Mouse (Mus musculus) embryonic facial prominence, embryonic 11.5 days (tissue): Measurements from ENCODE around the gene Serping1. TPM values are rescaled to one million over a fixed set of nuclear protein-coding genes. Genes with fewer than 3 reads are reported as not detected.

Experiments used
- ATAC-seq: fragments of 200-750 bp; cut with Nextera tagmentation; replicated peaks from 2 replicates; pipeline ENCODE4 v1.8.0; 2017; ENCODE audit warnings: low read depth; ENCODE audit not compliant: insufficient number of reproducible peaks, low FRiP score, low TSS enrichment
- DNase-seq: peaks from one replicate; pipeline ENCODE4 v3.0.0-alpha.2; 2015; ENCODE audit warnings: low spot score
- H3K27ac ChIP-seq: fragments of 300-500 bp; sonication (generic); replicated peaks from 2 replicates; pipeline ENCODE4 v1.5.1; 2014; ENCODE audit warnings: mild to moderate bottlenecking, low read depth, low read length, control low read depth
- H3K27me3 ChIP-seq: fragments of 300-500 bp; sonication (generic); 2 replicates; pipeline ENCODE4 v1.6.1; 2014; ENCODE audit warnings: mild to moderate bottlenecking, low read length, moderate library complexity, mixed read lengths; ENCODE audit not compliant: control insufficient read depth, insufficient read depth
- H3K36me3 ChIP-seq: fragments of 300-500 bp; sonication (generic); replicated peaks from 2 replicates; pipeline ENCODE4 v1.6.1; 2014; ENCODE audit warnings: low read depth, mild to moderate bottlenecking, low read length, moderate library complexity, mixed read lengths; ENCODE audit not compliant: control insufficient read depth, insufficient read depth
- H3K4me1 ChIP-seq: fragments of 300-500 bp; sonication (generic); 2 replicates; pipeline ENCODE4 v1.6.1; 2014; ENCODE audit warnings: low read length, mixed read lengths; ENCODE audit not compliant: control insufficient read depth, insufficient read depth
- H3K4me2 ChIP-seq: fragments of 300-500 bp; sonication (generic); 2 replicates; pipeline ENCODE4 v1.6.1; 2014; ENCODE audit warnings: low read depth, mild to moderate bottlenecking, control low read depth, low read length, moderate library complexity
- H3K4me3 ChIP-seq: fragments of 300-500 bp; sonication (generic); 2 replicates; pipeline ENCODE4 v1.5.1; 2014; ENCODE audit warnings: low read depth, low read length, control low read depth
- H3K9ac ChIP-seq: fragments of 300-500 bp; sonication (generic); replicated peaks from 2 replicates; pipeline ENCODE4 v1.6.1; 2014; ENCODE audit warnings: mild to moderate bottlenecking, control low read depth, low read length
- H3K9me3 ChIP-seq: fragments of 300-500 bp; sonication (generic); replicated peaks from 2 replicates; pipeline ENCODE4 v1.6.1; 2016; ENCODE audit warnings: mild to moderate bottlenecking, low read length, inconsistent platforms, mixed read lengths; ENCODE audit not compliant: control insufficient read depth
- WGBS: fragments of 180-500 bp; shearing (Covaris S2); extraction: QIAGEN DNeasy Blood & Tissue Kit; methylation state at CpG from one replicate; pipeline ENCODE4 v1.1.7; 2014; 5-methylcytosine and 5-hydroxymethylcytosine counted together
- polyA plus RNA-seq: library from polyadenylated mRNA; unstranded; fragments of >200 nt; fragmentation: Nextera tagmentation; extraction: Ambion mirVana; gene quantifications from 2 replicates; pipeline ENCODE4 v1.2.1, GENCODE M21; 2014

The Serping1 gene
- polyA plus RNA-seq, 1 experiment from 2014 or later: 21.0 TPM

DNA sequence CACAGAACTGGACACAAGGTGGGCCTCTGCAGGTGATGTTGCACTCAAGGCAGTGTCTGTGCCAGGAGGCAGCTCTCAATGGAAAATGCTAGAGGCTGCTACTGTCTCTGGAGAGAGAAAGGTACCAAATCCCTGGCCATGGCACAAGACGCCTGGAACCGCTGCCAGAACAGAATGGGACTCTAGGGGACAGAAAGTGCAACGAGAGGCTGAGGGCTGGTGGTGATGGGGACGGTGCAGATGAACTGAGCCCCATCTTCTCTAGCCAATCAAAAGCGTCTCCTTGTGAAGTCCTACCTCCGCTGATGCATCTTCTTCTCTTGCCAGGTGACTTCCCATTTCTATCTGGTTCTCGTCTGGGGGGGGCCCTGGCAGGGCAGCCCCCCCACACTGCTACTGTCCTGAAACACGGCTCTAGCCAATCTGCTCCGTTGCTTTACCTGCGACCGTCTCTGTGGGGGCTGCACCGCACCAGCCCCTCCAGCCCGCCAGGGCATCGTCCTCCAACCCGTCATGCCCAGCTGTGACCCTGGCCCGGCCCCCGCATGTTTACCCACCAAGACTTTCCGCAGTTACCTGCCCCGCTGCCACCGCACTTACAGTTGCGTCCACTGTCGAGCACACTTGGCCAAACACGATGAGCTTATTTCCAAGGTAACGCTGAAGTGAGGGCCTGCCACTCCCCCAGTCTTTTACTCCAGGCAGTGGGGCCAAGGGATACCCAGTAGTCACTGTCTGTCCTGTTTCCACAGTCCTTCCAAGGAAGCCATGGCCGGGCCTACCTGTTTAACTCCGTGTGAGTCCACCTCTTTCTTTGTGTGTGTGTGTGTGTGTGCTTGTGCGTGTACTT is 38.7 kb downstream of the Serping1 start:
- Histone ChIP-seq H3K4me2 (peak overlapping the region; percentile 37), H3K4me1 (no peaks in the 10 kb centered on the region; the same call in none of the 2 replicates), H3K9me3 (no peaks in the 10 kb centered on the region), H3K27me3 (no peaks in the 10 kb centered on the region), H3K36me3 (no peaks in the 10 kb centered on the region), H3K27ac (no peak overlapping the region; the same call in 1 of the 2 replicates), H3K4me3 (no peak overlapping the region), H3K9ac (peak overlapping the region; percentile 41)
- ATAC-seq (no peak), DNase-seq (peak; percentile 46)
- 5% methylated on average over 27 of the region's 27 CpGs for WGBS

DNA sequence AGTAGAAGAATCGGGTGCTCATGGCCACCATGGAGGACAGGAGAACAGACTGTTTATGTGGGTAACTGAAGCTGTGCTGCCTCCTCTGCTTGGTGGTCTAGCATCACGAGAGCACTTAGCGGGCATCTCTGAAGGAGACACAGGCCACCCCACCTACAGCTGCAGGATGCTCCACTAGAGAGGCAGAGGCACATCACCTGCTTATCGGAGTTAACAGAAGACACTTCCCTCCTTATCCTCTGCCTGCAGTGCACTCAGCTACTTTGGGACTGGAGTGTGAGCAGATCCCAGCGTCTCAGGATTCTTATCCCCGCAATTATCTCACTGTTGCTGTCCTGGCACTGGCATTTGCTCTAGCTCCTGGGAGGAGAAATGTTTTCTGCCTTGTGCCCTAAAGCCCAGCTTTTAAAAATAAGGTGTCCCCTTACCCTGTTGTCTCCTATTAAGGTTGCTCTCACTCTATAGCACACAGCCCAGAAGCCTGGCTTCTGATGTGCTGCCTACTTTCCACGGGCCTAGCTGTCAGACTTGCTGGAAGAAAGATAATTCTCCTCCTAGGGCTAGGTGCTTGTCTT is 39.8 kb downstream of the Serping1 start:
- no peaks in the 10 kb centered on the region for H3K27me3 ChIP-seq

DNA sequence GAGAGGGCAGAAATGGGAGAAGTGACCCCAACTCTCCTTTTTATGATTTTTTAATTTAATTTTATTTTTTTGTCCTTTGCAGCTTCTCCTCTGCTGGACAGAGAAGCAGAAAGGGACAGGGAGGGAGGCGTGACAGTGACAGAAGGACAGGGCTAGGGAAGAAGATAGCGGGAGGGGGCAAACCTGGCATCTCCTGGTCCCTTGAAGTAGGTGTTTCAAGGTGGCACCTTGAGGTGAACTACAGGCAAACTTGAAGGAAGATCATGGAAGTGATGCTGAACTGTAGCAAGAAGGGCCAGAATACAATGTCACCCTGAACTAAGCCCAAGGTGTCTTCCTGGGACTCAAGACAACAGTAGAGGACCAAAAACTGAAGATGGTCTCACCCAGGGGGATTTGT is 40.3 kb downstream of the Serping1 start:
- Histone ChIP-seq H3K27ac (no peak overlapping the region), H3K9ac (peak overlapping the region; percentile 77), H3K27me3 (no peaks in the 10 kb centered on the region), H3K9me3 (no peaks in the 10 kb centered on the region), H3K4me3 (peak overlapping the region; percentile 46), H3K36me3 (no peaks in the 10 kb centered on the region), H3K4me2 (peak overlapping the region; percentile 76), H3K4me1 (no peaks in the 10 kb centered on the region; the same call in none of the 2 replicates)
- WGBS: 2% methylated on average over 2 of the region's 2 CpGs
- ATAC-seq (no peak), DNase-seq (no peak)

More for the DNA sequence above, 39.8 kb downstream of the Serping1 start:
- peak; percentile 28 for DNase-seq
- no peak for ATAC-seq
- WGBS: 22% methylated on average over 7 of the region's 7 CpGs
- H3K9me3 ChIP-seq: no peaks in the 10 kb centered on the region
- no peak overlapping the region for H3K27ac ChIP-seq
- peak overlapping the region; percentile 76 for H3K4me2 ChIP-seq
- H3K9ac ChIP-seq: no peak overlapping the region
- H3K36me3 ChIP-seq: no peaks in the 10 kb centered on the region
- H3K4me3 ChIP-seq: peak overlapping the region; percentile 46; the same call in 1 of the 2 replicates
- no peaks in the 10 kb centered on the region; the same call in none of the 2 replicates for H3K4me1 ChIP-seq

DNA sequence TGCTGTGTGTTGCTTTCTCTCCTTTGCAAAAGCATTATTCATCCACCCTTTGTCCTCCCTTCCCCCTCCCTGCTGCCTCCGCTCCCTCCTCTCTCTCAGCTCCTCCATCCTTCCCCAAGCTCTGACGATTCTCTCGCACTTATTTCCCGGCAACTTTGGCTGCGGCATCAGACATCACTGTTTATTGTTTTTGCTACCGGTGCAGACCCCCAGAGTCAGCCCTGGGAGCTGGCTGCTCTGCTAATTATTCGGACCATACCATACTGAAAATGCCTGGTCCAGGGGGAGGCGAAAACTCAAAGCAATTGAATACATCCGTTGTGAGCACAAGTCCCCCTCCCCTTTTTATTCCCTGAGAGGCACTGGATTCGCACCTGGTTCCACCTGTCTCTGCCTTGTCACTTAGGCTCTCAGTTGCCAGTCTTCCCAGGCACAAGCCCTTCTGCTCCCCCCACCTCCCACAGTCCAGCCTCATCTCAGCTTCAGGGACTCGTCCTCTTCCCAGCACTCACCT is 40.8 kb downstream of the Serping1 start:
- no peaks in the 10 kb centered on the region for H3K36me3 ChIP-seq
- H3K4me2 ChIP-seq: peak overlapping the region; percentile 76
- H3K9ac ChIP-seq: peak overlapping the region; percentile 77
- H3K4me1 ChIP-seq: no peaks in the 10 kb centered on the region; the same call in none of the 2 replicates
- DNase-seq (peak; percentile 73), ATAC-seq (0 out of 2 replicates have a peak, but pooled peaks have one; percentile 2)
- no peaks in the 10 kb centered on the region for H3K27me3 ChIP-seq
- WGBS: under 1% methylated on average over 11 of the region's 11 CpGs
- H3K9me3 ChIP-seq: no peaks in the 10 kb centered on the region
- peak overlapping the region; percentile 52 for H3K27ac ChIP-seq
- peak overlapping the region; percentile 46 for H3K4me3 ChIP-seq

DNA sequence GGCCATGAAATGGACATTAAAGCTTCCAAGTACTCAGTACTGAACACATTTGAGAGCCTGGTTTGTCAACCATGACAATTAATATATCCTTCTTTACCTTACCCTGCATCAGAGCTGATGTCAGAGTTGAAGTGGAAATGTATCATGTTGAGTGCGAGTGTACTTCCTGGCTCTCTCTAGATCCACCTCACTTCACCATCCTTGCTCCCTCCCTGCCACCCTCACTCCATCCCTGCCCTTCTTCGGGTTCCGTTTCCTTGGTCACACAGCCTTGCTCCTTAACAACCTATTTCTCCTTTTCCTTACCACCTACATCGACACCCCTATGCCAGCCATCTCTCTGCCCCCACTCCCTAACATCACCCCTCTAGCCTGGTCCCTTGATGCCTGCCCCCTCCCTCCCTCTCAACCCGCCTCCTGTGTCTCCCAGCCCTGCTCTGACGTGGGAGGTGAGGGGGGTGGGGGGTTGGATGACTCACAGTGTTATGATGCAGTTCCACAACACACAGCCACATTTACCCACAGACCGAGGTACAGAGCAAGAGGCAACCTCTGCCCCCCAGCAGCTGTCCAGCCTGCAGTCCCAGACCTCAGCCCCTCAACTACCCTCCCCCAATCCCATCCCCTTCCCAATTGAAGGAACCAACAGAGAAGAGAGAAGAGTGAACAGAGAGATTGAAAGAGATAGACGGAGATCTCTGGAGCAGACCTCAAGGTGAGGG is 41.5 kb downstream of the Serping1 start, which contains the start of gene Ypel4:
Gene Ypel4 (plus strand): TSS at position 480 of the 722 bp plus-strand sequence.
- H3K9ac ChIP-seq: peak within 1 kb of the TSS; percentile 77
- H3K4me2 ChIP-seq: peak within 1 kb of the TSS; percentile 76
- H3K4me1 ChIP-seq: no peaks in the 10 kb centered on the region; the same call in none of the 2 replicates
- H3K27me3 ChIP-seq: no peaks in the 10 kb centered on the region
- peak within 1 kb of the TSS; percentile 46 for H3K4me3 ChIP-seq
- no peaks in the 10 kb centered on the region for H3K36me3 ChIP-seq
- H3K9me3 ChIP-seq: no peaks in the 10 kb centered on the region
- DNase-seq: peak; percentile 62
- 2% methylated on average over 8 of the region's 8 CpGs for WGBS
- H3K27ac ChIP-seq: peak within 1 kb of the TSS; percentile 52
- peak; percentile 36 for ATAC-seq

DNA sequence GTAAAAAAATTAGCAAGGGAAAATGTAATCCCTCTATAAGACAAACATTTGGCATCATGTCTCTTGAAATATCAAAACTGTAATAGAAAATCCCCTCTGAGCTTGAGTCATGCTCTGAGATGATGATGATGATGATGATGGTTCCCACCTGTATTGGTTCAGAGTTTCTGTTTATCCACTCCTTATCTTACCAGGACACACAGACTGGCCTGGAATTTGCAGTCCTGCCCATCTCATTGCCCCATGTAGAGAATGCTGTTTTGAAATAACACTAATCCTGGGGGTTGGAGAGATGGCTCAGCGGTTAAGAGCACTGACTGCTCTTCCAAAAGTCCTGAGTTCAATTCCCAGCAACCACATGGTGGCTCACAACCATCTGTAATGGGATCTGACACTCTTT is 42.9 kb downstream of the Serping1 start:
- H3K27ac ChIP-seq: no peak overlapping the region
- no peaks in the 10 kb centered on the region; the same call in none of the 2 replicates for H3K4me1 ChIP-seq
- no peaks in the 10 kb centered on the region for H3K9me3 ChIP-seq
- H3K9ac ChIP-seq: no peak overlapping the region
- no peak overlapping the region for H3K4me3 ChIP-seq
- H3K27me3 ChIP-seq: no peaks in the 10 kb centered on the region
- WGBS: 58% methylated on average over 1 of the region's 1 CpGs
- no peaks in the 10 kb centered on the region for H3K36me3 ChIP-seq
- no peak for DNase-seq
- ATAC-seq: no peak
- H3K4me2 ChIP-seq: no peak overlapping the region

DNA sequence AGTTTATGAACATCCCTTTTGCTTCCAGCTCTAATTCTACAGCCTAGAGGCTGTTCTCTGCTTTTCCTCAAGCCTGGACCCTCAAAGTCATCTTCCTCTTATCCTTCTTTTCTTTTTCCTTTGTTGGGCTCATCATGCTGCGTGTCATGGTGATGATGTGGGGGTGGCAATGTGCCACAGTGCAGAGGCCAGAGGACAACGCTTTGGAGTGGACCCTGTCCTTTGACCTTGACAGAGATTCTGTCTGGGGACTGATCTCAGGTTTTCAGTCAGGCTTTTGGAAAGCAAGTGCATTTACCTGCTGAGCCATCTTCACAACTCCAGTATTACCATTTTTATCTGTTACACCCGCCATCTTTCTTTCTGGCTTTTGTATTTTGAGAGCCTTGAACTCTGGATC is 44.0 kb downstream of the Serping1 start:
- WGBS: 83% methylated on average over 3 of the region's 3 CpGs
- DNase-seq (no peak), ATAC-seq (no peak)
- Histone ChIP-seq H3K4me2 (no peak overlapping the region), H3K4me3 (no peak overlapping the region), H3K27me3 (no peaks in the 10 kb centered on the region), H3K9ac (no peak overlapping the region), H3K9me3 (no peaks in the 10 kb centered on the region), H3K4me1 (no peaks in the 10 kb centered on the region; the same call in 1 of the 2 replicates), H3K27ac (no peak overlapping the region), H3K36me3 (no peaks in the 10 kb centered on the region)
